Mouse (Mus musculus) forebrain, embryonic 14.5 days (tissue): ENCODE data around the gene Crtac1. TPM values are rescaled to one million over a fixed set of nuclear protein-coding genes. Genes with fewer than 3 reads are reported as not detected.

Experiments used
- ATAC-seq: fragments of 200-750 bp; cut with Nextera tagmentation; 2 replicates; pipeline ENCODE4 v1.8.0; 2017; ENCODE audit warnings: mild to moderate bottlenecking, moderate library complexity
- DNase-seq: peaks from one replicate; pipeline ENCODE4 v3.0.0-alpha.2; 2015; ENCODE audit warnings: low spot score
- H3K27ac ChIP-seq: fragments of 300-500 bp; sonication (generic); 2 replicates; pipeline ENCODE4 v1.5.1; 2014; ENCODE audit warnings: low read depth, mild to moderate bottlenecking, control low read depth, low read length, moderate library complexity
- H3K27me3 ChIP-seq: fragments of 300-500 bp; sonication (generic); replicated peaks from 2 replicates; pipeline ENCODE4 v1.6.1; 2014; ENCODE audit warnings: low read length, control low read depth, mixed read lengths; ENCODE audit not compliant: control insufficient read depth, insufficient read depth
- H3K36me3 ChIP-seq: fragments of 300-500 bp; sonication (generic); 2 replicates; pipeline ENCODE4 v1.6.1; 2014; ENCODE audit warnings: low read length, control low read depth; ENCODE audit not compliant: control insufficient read depth, insufficient read depth
- H3K4me1 ChIP-seq: fragments of 300-500 bp; sonication (generic); 2 replicates; pipeline ENCODE4 v1.6.1; 2014; ENCODE audit warnings: antibody characterized with exemption, low read length, control low read depth; ENCODE audit not compliant: control insufficient read depth, insufficient read depth
- H3K4me2 ChIP-seq: fragments of 300-500 bp; sonication (generic); 2 replicates; pipeline ENCODE4 v1.6.1; 2014; ENCODE audit warnings: mild to moderate bottlenecking, control low read depth, low read length
- H3K4me3 ChIP-seq: fragments of 300-500 bp; sonication (generic); 2 replicates; pipeline ENCODE4 v1.5.1; 2014; ENCODE audit warnings: low read depth, low read length, control low read depth
- H3K9ac ChIP-seq: fragments of 300-500 bp; sonication (generic); 2 replicates; pipeline ENCODE4 v1.6.1; 2014; ENCODE audit warnings: mild to moderate bottlenecking, low read length, control low read depth, moderate library complexity
- H3K9me3 ChIP-seq: fragments of 300-500 bp; sonication (generic); replicated peaks from 2 replicates; pipeline ENCODE4 v1.6.1; 2016; ENCODE audit warnings: low read length, control low read depth, mixed read lengths; ENCODE audit not compliant: control insufficient read depth
- WGBS: fragments of 180-500 bp; shearing (Covaris S2); extraction: QIAGEN DNeasy Blood & Tissue Kit; methylation state at CpG from one replicate; pipeline ENCODE4 v1.1.7; 2014; 5-methylcytosine and 5-hydroxymethylcytosine counted together
- polyA plus RNA-seq: library from polyadenylated mRNA; unstranded; fragments of >200 nt; fragmentation: Nextera tagmentation; extraction: Ambion mirVana; gene quantifications from 2 replicates; pipeline ENCODE4 v1.2.1, GENCODE M21; 2014

Crtac1 gene
- polyA plus RNA-seq, 1 experiment from 2014 or later, result 17.3 TPM

DNA sequence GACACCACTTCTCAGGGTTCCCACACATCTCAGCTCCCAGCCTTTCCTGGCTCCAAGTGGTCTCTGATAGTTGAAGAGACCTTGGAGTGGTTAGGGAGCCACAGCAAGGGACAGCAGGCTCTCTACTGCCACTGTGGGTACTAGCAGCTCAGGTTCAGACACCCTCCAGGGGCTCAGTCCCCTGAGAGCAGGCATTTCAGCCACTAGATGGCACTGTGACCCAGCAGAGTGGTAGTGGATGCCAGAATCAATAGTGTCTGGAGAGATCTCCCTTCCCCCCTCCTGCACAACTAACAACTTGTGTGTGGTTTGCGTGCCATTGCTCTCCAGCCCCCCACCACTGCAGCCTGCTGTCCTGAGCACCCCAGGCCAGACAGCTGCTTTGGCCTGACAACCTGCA, 115.7 kb downstream of the Crtac1 start:
- Histone ChIP-seq H3K4me2 (no peak overlapping the region), H3K27me3 (no peaks in the 10 kb centered on the region), H3K27ac (peak overlapping the region; percentile 84; the same call in 1 of the 2 replicates), H3K9me3 (no peaks in the 10 kb centered on the region), H3K9ac (no peak overlapping the region), H3K4me3 (no peak overlapping the region), H3K36me3 (no peaks in the 10 kb centered on the region), H3K4me1 (peaks cover 53% of the 10 kb centered on the region)
- 0% methylated on average over 1 of the region's 1 CpGs for WGBS
- peak; percentile 74 for ATAC-seq
- peak; percentile 95 for DNase-seq

DNA sequence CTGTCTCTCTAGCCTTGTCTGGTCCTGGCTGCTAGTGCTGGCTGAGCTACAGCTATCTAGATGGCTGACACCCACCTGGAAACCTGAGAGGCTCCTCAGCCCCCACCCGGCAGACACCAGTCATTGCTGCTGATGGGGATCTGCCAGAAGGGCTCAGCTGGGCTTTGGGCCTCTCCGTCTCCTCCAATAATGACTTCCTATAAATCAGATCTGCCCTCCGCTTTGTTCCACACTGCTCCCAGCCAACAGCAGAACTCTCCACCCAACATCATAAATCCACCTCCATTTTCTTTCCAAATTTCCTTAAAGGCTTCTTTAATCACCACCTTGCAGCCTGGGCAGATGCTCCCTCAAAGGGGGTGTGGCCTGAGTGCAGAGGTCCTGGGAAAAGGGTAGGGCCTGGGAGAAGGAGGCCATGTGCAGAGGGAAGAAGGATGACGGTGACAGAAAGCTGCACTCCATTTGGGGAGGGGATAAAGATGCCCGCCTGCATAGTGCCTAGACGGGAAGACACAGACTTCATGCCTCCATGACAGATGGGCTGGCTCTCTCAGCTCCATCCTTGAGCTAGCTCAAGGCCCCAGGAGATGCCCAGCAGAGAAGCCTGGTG, 116.4 kb downstream of the Crtac1 start:
- no peak for DNase-seq
- H3K9ac ChIP-seq, result no peak overlapping the region
- H3K27ac ChIP-seq, result no peak overlapping the region; the same call in 1 of the 2 replicates
- H3K27me3 ChIP-seq, result no peaks in the 10 kb centered on the region
- WGBS, result 72% methylated on average over 6 of the region's 6 CpGs
- H3K4me1 ChIP-seq, result peaks cover 53% of the 10 kb centered on the region
- ATAC-seq, result no peak
- no peak overlapping the region for H3K4me2 ChIP-seq
- H3K4me3 ChIP-seq, result no peak overlapping the region
- H3K9me3 ChIP-seq, result no peaks in the 10 kb centered on the region
- no peaks in the 10 kb centered on the region for H3K36me3 ChIP-seq

DNA sequence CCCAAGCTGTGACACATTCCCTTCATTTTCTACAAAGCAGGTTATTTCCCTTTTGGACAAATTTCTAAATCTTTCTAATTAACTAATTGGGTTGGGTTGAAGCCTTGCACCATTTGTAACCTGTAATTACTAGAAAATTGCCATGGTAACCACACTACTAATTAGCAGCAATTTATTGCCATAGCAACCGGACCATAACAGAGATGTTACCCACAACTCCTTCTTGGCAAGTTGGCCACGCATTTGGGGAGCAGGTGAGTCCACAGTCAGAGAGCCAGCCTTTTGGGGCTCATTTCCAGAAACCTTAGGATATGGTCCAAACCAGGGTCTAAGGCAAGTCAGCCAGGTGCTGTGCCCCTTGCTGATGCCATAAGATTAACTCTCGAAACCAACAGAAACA, 119.4 kb downstream of the Crtac1 start:
- ATAC-seq, result peak; percentile 52
- H3K27ac ChIP-seq, result peak overlapping the region; percentile 65; the same call in 1 of the 2 replicates
- no peak overlapping the region for H3K4me2 ChIP-seq

DNA sequence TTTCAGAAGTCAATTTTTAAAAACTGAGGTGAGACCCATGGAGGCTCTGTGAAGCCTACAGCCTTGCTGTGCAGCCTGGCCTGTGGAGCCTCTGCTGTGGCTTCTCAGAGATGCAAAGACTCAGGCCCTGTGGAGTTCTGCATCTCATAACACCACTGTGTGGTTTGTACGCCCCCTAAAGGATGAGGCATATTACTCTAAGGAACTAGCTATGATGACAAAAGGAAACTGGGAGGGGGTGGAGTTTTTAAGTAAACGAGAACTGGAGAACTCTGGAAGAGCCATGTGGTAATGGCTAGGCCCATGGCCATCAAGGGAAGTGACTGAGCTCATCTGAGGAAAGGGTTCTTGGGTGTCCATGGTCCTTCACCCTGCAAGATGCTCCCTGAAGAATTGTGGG, 120.3 kb downstream of the Crtac1 start:
- peaks cover 31% of the 10 kb centered on the region for H3K4me1 ChIP-seq
- H3K27me3 ChIP-seq, result no peaks in the 10 kb centered on the region
- DNase-seq, result no peak

More for the DNA sequence above, 119.4 kb downstream of the Crtac1 start:
- Histone ChIP-seq H3K4me1 (peaks cover 31% of the 10 kb centered on the region), H3K9ac (no peak overlapping the region), H3K27me3 (no peaks in the 10 kb centered on the region), H3K4me3 (no peak overlapping the region), H3K36me3 (no peaks in the 10 kb centered on the region), H3K9me3 (no peaks in the 10 kb centered on the region)
- WGBS, result 40% methylated on average over 3 of the region's 3 CpGs
- peak; percentile 93 for DNase-seq

DNA sequence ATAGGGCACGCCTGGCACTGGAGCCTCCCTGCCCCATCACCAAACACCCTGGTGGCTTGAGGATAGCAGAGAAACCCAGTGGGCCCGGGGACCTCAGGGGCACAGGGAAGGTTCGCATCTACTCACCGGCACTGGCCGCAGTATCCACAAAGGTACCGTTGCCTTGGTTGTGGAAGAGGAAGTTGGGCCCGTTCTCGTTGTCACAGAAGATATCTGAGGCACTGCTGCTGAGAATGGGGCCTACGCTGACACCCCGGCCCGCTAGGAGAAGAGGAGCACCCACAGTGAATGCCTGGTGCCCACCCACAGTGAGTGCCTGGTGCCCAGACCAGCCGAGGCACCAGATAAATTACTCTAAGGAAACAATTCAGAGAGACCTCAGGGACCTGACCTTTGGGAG, 122.7 kb downstream of the Crtac1 start:
- H3K27ac ChIP-seq, result no peak overlapping the region

More for the DNA sequence above, 120.3 kb downstream of the Crtac1 start:
- peak overlapping the region; percentile 65; the same call in 1 of the 2 replicates for H3K27ac ChIP-seq
- H3K9ac ChIP-seq, result no peak overlapping the region
- no peak overlapping the region for H3K4me3 ChIP-seq
- 43% methylated on average over 2 of the region's 2 CpGs for WGBS
- no peaks in the 10 kb centered on the region for H3K36me3 ChIP-seq
- H3K4me2 ChIP-seq, result no peak overlapping the region
- H3K9me3 ChIP-seq, result no peaks in the 10 kb centered on the region
- no peak for ATAC-seq

DNA sequence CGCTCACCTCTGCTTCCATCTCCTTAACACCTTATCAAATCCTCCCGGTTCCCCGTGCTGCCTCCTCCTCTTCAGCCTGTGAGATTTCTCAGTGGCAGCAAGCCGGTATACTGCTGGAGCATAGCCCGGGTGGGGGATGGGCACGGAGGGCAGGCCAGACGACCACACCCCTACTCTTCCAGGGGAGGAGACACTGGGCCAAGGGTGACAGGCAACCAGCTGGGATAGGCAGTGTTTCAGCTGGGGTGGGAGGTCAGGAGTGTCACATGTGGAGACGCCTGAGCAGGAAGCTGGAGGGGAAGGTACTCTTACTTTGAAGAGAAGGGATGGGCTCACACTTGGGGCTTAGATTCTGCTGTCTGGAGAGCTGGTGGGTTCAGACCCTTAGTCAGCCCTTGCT, 124.6 kb downstream of the Crtac1 start:
- Histone ChIP-seq H3K27me3 (no peaks in the 10 kb centered on the region), H3K36me3 (no peaks in the 10 kb centered on the region), H3K4me2 (no peak overlapping the region), H3K4me3 (no peak overlapping the region), H3K4me1 (peaks cover 22% of the 10 kb centered on the region), H3K9ac (no peak overlapping the region), H3K9me3 (no peaks in the 10 kb centered on the region), H3K27ac (no peak overlapping the region)
- WGBS, result 15% methylated on average over 8 of the region's 8 CpGs
- DNase-seq (no peak), ATAC-seq (peak; percentile 40; the same call in 1 of the 2 replicates)

More for the DNA sequence above, 122.7 kb downstream of the Crtac1 start:
- Histone ChIP-seq H3K9ac (no peak overlapping the region), H3K27me3 (no peaks in the 10 kb centered on the region), H3K36me3 (no peaks in the 10 kb centered on the region), H3K4me2 (no peak overlapping the region), H3K4me1 (peaks cover 30% of the 10 kb centered on the region), H3K9me3 (no peaks in the 10 kb centered on the region), H3K4me3 (no peak overlapping the region)
- ATAC-seq (no peak), DNase-seq (no peak)
- 88% methylated on average over 12 of the region's 12 CpGs for WGBS

DNA sequence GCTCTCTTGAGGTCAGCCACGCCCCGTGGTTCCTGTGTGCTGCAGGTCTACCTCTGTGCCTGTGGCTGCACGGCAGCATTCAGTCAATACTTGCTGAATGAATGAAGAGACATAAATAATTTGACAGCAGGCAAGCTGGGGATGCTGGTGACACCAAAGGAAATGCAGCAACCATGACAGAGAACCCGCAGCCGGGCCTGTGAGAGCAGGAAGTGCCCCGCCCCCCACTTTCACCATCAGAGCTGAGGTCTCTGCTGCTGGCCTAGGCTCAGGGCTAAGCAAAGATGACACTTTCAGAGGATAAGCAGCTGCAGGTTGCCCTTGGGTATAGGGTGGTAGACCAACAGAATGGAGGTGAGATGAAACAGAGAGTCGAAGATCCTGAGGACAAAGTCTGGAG, 125.4 kb downstream of the Crtac1 start:
- 62% methylated on average over 7 of the region's 7 CpGs for WGBS
- H3K9me3 ChIP-seq, result no peaks in the 10 kb centered on the region
- no peak overlapping the region for H3K4me2 ChIP-seq
- no peak overlapping the region for H3K27ac ChIP-seq
- H3K36me3 ChIP-seq, result no peaks in the 10 kb centered on the region
- H3K4me3 ChIP-seq, result no peak overlapping the region
- no peak overlapping the region for H3K9ac ChIP-seq
- DNase-seq (no peak), ATAC-seq (no peak)
- H3K27me3 ChIP-seq, result no peaks in the 10 kb centered on the region
- peaks cover 15% of the 10 kb centered on the region for H3K4me1 ChIP-seq

DNA sequence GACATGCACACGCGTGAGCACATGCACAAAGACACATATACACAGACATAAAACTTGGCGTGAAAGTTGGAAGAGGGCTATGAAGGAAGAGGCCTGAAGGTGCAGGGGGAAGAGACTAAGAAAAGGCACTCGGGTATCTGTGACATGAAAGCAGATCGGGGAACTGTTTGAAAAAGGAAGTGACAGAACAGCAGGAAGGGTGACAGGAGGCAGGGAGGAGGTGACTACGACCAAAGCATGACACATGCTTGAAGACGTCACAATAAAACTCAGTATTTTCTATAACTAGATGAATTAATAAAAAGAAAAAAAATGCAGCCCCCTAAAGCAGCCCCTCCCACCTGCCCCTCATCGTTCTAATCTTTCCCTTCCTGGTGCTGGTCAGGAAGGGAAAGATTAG, 125.8 kb downstream of the Crtac1 start:
- no peaks in the 10 kb centered on the region for H3K36me3 ChIP-seq
- no peaks in the 10 kb centered on the region for H3K27me3 ChIP-seq
- H3K4me2 ChIP-seq, result no peak overlapping the region
- WGBS, result 79% methylated on average over 8 of the region's 8 CpGs
- H3K9me3 ChIP-seq, result no peaks in the 10 kb centered on the region
- no peak for DNase-seq
- H3K4me3 ChIP-seq, result no peak overlapping the region
- H3K27ac ChIP-seq, result no peak overlapping the region
- ATAC-seq, result no peak
- H3K9ac ChIP-seq, result no peak overlapping the region
- peaks cover 15% of the 10 kb centered on the region for H3K4me1 ChIP-seq

DNA sequence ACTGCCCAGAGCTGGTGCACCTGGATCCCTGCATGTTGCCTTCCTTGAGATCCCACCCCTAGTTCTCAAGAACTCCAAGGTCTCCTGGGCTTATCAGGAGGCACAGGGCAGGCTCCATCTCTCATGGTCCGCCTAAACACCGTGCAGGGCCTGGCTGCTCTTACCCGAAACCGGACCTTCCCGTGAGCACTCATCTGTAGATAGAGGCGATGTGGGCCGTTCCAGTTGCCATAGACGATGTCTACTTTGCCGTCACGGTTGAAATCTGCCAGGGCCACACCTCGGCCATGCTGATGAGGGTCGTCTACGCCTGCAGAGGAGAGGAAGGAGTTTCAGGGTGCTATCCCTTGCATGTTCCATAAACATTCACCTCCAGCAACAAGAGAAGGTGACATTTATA, 127.1 kb downstream of the Crtac1 start:
- Histone ChIP-seq H3K4me2 (no peak overlapping the region), H3K27ac (no peak overlapping the region), H3K9ac (no peak overlapping the region), H3K4me3 (no peak overlapping the region), H3K9me3 (no peaks in the 10 kb centered on the region), H3K4me1 (peaks cover 15% of the 10 kb centered on the region), H3K36me3 (no peaks in the 10 kb centered on the region), H3K27me3 (no peaks in the 10 kb centered on the region)
- ATAC-seq (no peak), DNase-seq (no peak)
- 94% methylated on average over 13 of the region's 13 CpGs for WGBS
